Mouse (Mus musculus) thymus, postnatal 36 days (tissue): Measurements from ENCODE around the gene 4933415F23Rik.
"Not testable (repeated sequence)": the region's sequence is repeated elsewhere in the genome, so short reads cannot be mapped to it uniquely, and the experiment has no call there.

Source experiments
- DNase-seq, 2 experiments: peaks; one replicate each; pipeline ENCODE4 v3.0.0; 2022; ENCODE audit warnings: mixed read lengths in 2 of 2

The 4933415F23Rik gene

DNA sequence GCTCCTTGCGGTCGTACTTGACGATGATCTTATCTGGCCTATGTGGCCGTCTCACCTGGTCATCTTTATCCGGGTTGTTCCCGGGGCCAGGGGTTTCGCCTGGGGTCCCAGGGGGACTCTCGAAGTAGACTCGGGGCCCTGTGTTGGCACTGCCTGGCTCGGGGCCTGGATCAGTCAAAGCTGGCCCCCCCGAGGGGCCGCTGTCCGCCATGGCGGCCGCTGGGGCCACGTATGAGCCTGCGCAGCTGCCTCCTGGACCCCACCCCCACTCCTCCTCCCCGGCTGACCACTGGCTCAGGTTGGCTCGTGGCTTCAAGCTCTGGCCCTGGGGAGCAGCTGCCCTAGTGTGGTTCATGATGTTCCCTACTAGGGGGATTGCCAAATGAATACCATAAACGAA lies at the start of gene 4933415F23Rik:
Gene 4933415F23Rik, minus strand, starts transcription at position 233 of the 400 bp plus-strand sequence.
- peak in 1 of 2 experiments; percentile 3 for DNase-seq

GRCm38 (mm10) chr1:23151722-23152121 lies 49.7 kb upstream of the 4933415F23Rik start:
- no peak for DNase-seq

- no peak for DNase-seq
Observed at GRCm38 (mm10) chr1:23146198-23146873, 44.3 kb upstream of the 4933415F23Rik start.

GRCm38 (mm10) chr1:23141121-23141811 lies 39.2 kb upstream of the 4933415F23Rik start:
- no peak for DNase-seq

DNA sequence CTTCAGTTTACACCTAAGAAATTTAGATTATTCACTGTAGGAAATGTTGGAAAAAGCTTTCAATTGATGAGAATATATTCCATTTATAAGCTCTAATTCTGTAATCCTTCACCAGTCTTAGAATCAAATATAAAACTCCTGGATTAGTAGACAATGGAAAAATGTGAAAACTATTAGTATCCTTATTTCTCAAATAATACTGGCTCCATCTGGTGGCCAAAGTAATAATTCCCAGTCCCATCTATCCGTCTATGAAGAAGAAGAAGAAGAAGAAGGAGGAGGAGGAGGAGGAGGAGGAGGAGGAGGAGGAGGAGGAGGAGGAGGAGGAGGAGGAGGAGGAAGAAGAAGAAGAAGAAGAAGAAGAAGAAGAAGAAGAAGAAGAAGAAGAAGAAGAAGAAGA lies 38.5 kb upstream of the 4933415F23Rik start:
- not testable (repeated sequence) for DNase-seq

- DNase-seq: no peak
Observed at GRCm38 (mm10) chr1:23120901-23121300, 18.8 kb upstream of the 4933415F23Rik start.

GRCm38 (mm10) chr1:23119406-23119805 lies 17.4 kb upstream of the 4933415F23Rik start:
- no peak for DNase-seq

DNA sequence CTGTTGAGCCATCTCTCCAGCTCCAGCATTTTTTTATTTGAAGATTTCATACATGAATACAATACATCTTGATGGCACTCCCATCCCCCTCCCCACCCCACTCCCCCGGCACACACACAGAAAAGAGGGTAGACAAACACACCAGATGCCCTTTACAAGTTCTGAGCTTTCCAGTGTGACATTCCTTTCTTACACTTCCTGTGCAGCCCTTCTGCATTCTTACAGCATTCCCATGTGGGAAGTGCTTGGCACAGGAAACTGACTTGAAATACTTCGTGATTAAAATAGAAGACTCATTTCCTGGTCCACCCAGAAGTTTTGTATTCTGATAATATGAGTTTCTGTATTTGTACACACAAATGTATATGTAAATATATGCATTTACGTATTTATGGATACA lies 15.4 kb upstream of the 4933415F23Rik start:
- DNase-seq: no peak

- no peak for DNase-seq
Observed at GRCm38 (mm10) chr1:23109191-23109590, 7.1 kb upstream of the 4933415F23Rik start.

- no peak for DNase-seq
Observed at GRCm38 (mm10) chr1:23102881-23103280, 828 bp upstream of the 4933415F23Rik start.

DNA sequence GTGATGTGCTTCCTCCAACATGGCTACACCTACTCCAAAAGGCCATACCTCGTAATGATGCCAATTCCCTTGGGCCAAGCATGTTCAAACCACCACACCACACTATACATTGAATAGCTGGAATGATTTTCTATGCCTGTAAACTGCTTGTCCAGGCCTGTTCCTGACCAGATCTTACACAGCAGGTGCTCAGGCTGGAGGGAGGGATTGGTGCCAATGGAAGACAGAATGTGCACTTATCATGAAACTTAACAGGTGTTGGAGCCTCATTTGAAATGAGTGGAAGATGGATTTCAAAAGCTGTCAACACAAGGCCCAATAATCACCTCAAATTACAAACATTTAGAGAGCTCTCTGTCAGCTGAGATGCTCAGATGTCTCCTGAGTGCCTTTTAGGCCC lies 2.3 kb downstream of the 4933415F23Rik start:
- no peak for DNase-seq

- no peak for DNase-seq
Observed at GRCm38 (mm10) chr1:23098451-23098850, 3.6 kb downstream of the 4933415F23Rik start.

- no peak for DNase-seq
Observed at GRCm38 (mm10) chr1:23097996-23098395, 4.1 kb downstream of the 4933415F23Rik start.

GRCm38 (mm10) chr1:23067715-23068114 lies 34.3 kb downstream of the 4933415F23Rik start:
- DNase-seq: no peak

DNA sequence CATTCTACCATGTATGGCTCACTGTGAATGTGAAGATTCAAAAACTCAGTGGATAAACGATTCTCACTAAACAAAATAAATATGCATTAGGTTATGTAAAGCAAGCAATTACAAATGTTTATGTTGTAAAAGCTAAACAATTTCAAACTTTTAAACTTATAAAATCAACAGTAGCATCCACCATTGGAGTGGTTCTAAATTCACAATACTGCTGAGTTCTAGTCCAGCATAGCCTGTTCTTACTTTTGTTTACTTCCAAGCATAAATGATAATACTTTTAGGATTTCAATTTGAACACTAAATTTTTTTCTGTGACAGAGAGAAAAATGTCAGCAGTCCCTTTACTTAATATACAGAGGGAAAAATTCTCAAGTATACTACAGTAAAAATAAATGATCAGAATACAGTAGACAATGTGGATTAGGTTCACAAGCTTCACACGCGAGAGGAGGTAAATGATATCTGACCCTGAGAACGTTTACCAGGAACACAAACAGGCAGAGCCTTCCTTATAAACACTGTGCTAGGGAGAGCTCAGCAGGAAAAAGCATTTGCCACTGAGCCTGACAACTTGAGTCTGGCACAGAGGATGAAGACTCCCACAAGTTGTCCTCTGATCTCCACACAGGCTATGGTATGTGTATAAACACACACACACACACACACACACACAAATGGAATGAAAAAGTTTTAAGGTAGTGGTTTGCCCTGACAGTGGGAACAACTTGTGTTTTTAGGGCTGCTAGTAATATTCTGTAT lies 37.2 kb downstream of the 4933415F23Rik start:
- no peak for DNase-seq

- DNase-seq: no peak
Observed at GRCm38 (mm10) chr1:23063946-23064345, 38.1 kb downstream of the 4933415F23Rik start.

DNA sequence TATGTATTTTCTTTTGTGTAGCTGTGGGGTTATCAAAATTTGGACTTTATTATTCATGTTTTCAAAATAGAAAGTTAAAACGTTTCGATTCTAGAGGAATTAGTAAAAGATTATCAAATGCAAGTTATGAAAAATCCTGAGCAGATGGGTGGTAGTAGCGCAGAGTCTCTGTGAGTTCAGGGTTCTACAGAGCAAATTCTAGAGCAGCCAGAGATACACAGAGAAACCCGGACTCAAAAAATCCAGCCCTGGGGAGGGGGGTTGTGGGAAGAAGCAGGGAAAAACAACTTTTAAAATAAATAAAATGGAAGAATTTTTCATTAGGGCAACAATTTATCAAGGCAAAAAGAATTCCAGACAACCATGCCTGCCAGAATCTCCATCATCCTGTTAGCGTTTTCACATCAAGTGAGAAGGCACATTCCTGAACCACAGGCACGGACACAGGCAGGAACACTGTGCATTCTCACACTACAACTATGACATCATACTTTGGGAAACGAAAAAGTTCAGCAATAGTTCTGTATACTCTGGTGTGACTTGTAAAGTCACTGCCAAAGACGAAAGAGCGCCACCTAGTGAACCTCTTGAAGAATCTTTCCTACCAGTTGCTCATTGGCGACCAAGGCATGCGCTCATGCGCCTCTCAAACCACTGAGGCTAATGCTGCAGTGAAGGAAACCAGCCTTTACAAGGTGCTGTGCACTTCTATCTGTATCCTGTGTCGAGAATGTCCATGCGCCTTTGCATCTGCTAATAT lies 40.3 kb downstream of the 4933415F23Rik start:
- no peak for DNase-seq

- DNase-seq: no peak
Observed at GRCm38 (mm10) chr1:23060056-23060455, 42.0 kb downstream of the 4933415F23Rik start.
